Mouse (Mus musculus): ENCODE results near the gene Adgrl1. TPM values are rescaled to one million over a fixed set of nuclear protein-coding genes. Genes with fewer than 3 reads are reported as not detected.

Adgrl1 gene
- polyA plus RNA-seq, 1 experiment from 2014 or later = 16.4 TPM

DNA sequence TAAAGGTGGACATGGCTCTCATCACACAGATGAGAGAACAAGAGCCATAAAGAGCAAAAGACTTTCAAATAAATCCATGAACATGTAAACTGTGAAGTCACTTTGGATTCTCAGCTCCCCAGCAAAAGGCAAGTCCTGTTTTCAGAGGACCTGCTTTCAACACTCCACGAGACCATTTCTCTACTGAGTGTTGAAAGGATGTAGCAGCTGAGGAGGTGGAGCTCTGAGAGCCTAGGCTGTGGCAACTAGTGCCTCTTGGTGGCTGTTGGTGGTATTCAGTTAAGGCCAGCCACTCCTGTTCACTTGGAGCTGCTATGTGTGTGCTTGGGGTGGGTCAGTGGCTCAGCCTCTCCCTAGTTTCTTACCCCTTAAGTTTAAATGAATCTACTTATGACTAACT is 56.9 kb downstream of the Adgrl1 start:
- Histone ChIP-seq H3K27ac (ENCODE audit: low read depth, low read length) (no peak overlapping the region), H3K36me3 (ENCODE audit: control insufficient read depth, insufficient read depth, low read length) (no peaks in the 10 kb centered on the region), H3K9ac (ENCODE audit: low read length) (no peak overlapping the region; the same call in 1 of the 2 replicates), H3K27me3 (ENCODE audit: control insufficient read depth, insufficient read depth, low read length) (no peaks in the 10 kb centered on the region), H3K4me2 (peak overlapping the region; percentile 67), H3K4me3 (ENCODE audit: low read depth, low read length) (0 out of 2 replicates have a peak overlapping the region, but pooled peaks have one; percentile 51), H3K9me3 (ENCODE audit: control insufficient read depth, low read length) (no peaks in the 10 kb centered on the region), H3K4me1 (ENCODE audit: control insufficient read depth, insufficient read depth, low read length) (peaks cover 10% of the 10 kb centered on the region)
- no peak for ATAC-seq (ENCODE audit: low FRiP score)
- 23% methylated on average over 1 of the region's 1 CpGs for WGBS
- no peak for DNase-seq (ENCODE audit: low spot score, missing footprints)

DNA sequence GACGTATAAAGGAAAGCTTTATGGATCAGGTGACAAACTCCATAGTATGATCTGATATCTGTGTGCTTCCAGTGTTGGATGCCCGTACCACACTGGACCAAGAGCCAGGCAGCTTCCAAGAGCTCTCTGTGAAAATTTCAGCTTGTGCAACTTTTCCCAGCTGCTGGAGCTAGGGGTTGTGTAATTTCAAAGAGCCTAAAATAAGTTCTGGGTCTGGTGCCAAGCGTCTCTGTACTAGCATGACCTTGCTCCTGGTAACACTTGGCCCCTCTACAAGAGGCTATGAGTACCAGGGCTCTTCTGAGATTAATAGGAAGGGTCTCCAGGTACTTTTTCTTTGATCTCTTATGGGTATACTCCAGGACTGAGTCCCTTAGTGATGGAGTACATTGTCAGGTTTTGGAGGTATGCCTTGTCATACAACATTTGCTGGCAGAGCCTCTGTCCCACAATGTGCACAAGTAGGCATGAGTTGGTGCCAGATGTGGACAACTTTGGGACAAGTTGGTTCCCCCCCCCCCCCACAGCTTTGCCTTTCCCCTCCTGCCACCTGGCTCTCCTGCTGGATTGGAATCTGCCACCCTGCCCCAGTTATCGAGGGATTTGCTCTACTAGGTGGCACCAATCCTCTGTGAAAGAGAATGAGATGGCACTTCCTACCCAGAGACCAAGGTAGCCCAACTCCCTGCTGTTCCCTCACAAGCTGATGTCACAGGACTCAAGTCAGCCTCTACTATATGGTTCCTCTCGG is 64.3 kb downstream of the Adgrl1 start:
- H3K27me3 ChIP-seq (ENCODE audit: control insufficient read depth, insufficient read depth, low read length) = no peaks in the 10 kb centered on the region
- WGBS = 89% methylated on average over 5 of the region's 5 CpGs
- no peak for ATAC-seq (ENCODE audit: low FRiP score)
- H3K4me2 ChIP-seq = no peak overlapping the region
- H3K4me3 ChIP-seq (ENCODE audit: low read depth, low read length) = no peak overlapping the region
- H3K9ac ChIP-seq (ENCODE audit: low read length) = no peak overlapping the region
- no peaks in the 10 kb centered on the region for H3K9me3 ChIP-seq (ENCODE audit: control insufficient read depth, low read length)
- DNase-seq (ENCODE audit: low spot score, missing footprints) = no peak
- peaks cover 6% of the 10 kb centered on the region for H3K36me3 ChIP-seq (ENCODE audit: control insufficient read depth, insufficient read depth, low read length)
- H3K4me1 ChIP-seq (ENCODE audit: control insufficient read depth, insufficient read depth, low read length) = no peaks in the 10 kb centered on the region
- H3K27ac ChIP-seq (ENCODE audit: low read depth, low read length) = no peak overlapping the region

DNA sequence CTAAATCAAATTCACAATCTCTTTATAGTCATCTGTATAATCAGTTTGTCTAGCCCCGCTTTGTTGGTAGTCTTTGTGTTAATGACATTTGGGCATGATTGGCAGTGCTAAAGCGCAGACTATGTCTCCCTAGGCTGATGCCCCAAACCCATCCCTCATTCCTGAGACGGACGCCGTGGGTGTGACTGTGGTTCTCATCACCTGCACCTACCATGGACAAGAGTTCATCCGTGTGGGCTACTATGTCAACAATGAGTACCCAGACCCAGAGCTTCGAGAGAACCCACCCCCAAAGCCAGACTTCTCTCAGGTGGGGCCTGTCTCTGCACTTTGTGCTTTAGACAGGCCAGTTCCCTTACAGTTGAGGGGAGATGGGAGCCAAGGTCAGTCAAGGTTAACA is 67.8 kb downstream of the Adgrl1 start:
- no peak overlapping the region for H3K27ac ChIP-seq (ENCODE audit: low read depth, low read length)
- no peak for ATAC-seq (ENCODE audit: low FRiP score)
- no peak overlapping the region for H3K4me3 ChIP-seq (ENCODE audit: low read depth, low read length)
- peaks cover 6% of the 10 kb centered on the region for H3K36me3 ChIP-seq (ENCODE audit: control insufficient read depth, insufficient read depth, low read length)
- no peak overlapping the region for H3K4me2 ChIP-seq
- no peaks in the 10 kb centered on the region for H3K27me3 ChIP-seq (ENCODE audit: control insufficient read depth, insufficient read depth, low read length)
- no peak for DNase-seq (ENCODE audit: low spot score, missing footprints)
- no peak overlapping the region for H3K9ac ChIP-seq (ENCODE audit: low read length)
- H3K9me3 ChIP-seq (ENCODE audit: control insufficient read depth, low read length) = no peaks in the 10 kb centered on the region
- 95% methylated on average over 7 of the region's 7 CpGs for WGBS
- H3K4me1 ChIP-seq (ENCODE audit: control insufficient read depth, insufficient read depth, low read length) = peaks cover 7% of the 10 kb centered on the region

DNA sequence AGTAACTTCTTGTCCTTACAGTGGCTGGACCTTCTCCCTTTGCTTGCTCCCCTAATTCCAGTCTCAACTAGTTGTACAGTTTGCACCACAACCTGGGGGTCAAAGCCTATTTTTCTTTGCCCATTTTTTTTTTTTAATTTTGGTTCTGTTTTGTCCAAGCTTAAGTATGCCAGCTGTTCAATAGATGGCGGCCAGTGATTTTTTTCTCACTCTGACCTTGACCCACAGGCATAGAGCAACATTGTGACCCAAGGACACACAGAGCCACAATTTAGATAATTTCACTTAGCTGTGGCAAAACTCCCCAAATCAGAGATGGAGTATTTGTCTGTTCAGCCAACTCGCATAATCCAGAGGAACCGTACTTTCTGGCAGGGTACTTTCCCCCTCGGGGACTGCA is 71.2 kb downstream of the Adgrl1 start:
- no peaks in the 10 kb centered on the region for H3K9me3 ChIP-seq (ENCODE audit: control insufficient read depth, low read length)
- no peak overlapping the region for H3K4me3 ChIP-seq (ENCODE audit: low read depth, low read length)
- no peak overlapping the region for H3K27ac ChIP-seq (ENCODE audit: low read depth, low read length)
- ATAC-seq (ENCODE audit: low FRiP score) (no peak), DNase-seq (ENCODE audit: low spot score, missing footprints) (no peak)
- H3K36me3 ChIP-seq (ENCODE audit: control insufficient read depth, insufficient read depth, low read length) = peaks cover 6% of the 10 kb centered on the region; the same call in 1 of the 2 replicates
- no peak overlapping the region for H3K9ac ChIP-seq (ENCODE audit: low read length)
- no peaks in the 10 kb centered on the region for H3K27me3 ChIP-seq (ENCODE audit: control insufficient read depth, insufficient read depth, low read length)
- 91% methylated on average over 4 of the region's 4 CpGs for WGBS
- H3K4me1 ChIP-seq (ENCODE audit: control insufficient read depth, insufficient read depth, low read length) = peaks cover 20% of the 10 kb centered on the region
- H3K4me2 ChIP-seq = no peak overlapping the region

DNA sequence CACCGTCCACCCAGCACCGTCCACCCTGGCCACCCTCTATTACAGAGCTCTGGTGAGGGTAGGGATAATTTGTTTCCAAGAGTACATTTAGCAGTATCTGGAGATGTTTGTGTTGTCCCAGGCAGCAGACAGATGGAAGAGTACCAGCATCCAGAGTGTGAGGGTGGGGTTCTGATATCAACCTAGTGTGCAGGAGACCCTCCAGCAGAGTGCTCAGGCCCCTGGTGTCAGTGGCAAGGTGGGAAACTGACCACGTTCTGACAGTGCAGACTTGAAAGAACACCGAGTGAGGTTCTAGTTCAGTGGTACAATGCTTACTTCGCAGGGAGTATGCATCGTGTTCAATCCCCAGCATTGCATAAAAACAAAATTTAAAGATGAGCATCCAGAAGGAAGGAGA is 71.8 kb downstream of the Adgrl1 start:
- ATAC-seq (ENCODE audit: low FRiP score) (no peak), DNase-seq (ENCODE audit: low spot score, missing footprints) (no peak)
- 73% methylated on average over 6 of the region's 6 CpGs for WGBS
- Histone ChIP-seq H3K4me2 (peak overlapping the region; percentile 85), H3K27me3 (ENCODE audit: control insufficient read depth, insufficient read depth, low read length) (no peaks in the 10 kb centered on the region), H3K4me3 (ENCODE audit: low read depth, low read length) (peak overlapping the region; percentile 92; the same call in 1 of the 2 replicates), H3K4me1 (ENCODE audit: control insufficient read depth, insufficient read depth, low read length) (peaks cover 20% of the 10 kb centered on the region), H3K9ac (ENCODE audit: low read length) (peak overlapping the region; percentile 72; the same call in 1 of the 2 replicates), H3K9me3 (ENCODE audit: control insufficient read depth, low read length) (no peaks in the 10 kb centered on the region), H3K27ac (ENCODE audit: low read depth, low read length) (no peak overlapping the region; the same call in 1 of the 2 replicates), H3K36me3 (ENCODE audit: control insufficient read depth, insufficient read depth, low read length) (peaks cover 6% of the 10 kb centered on the region; the same call in 1 of the 2 replicates)

DNA sequence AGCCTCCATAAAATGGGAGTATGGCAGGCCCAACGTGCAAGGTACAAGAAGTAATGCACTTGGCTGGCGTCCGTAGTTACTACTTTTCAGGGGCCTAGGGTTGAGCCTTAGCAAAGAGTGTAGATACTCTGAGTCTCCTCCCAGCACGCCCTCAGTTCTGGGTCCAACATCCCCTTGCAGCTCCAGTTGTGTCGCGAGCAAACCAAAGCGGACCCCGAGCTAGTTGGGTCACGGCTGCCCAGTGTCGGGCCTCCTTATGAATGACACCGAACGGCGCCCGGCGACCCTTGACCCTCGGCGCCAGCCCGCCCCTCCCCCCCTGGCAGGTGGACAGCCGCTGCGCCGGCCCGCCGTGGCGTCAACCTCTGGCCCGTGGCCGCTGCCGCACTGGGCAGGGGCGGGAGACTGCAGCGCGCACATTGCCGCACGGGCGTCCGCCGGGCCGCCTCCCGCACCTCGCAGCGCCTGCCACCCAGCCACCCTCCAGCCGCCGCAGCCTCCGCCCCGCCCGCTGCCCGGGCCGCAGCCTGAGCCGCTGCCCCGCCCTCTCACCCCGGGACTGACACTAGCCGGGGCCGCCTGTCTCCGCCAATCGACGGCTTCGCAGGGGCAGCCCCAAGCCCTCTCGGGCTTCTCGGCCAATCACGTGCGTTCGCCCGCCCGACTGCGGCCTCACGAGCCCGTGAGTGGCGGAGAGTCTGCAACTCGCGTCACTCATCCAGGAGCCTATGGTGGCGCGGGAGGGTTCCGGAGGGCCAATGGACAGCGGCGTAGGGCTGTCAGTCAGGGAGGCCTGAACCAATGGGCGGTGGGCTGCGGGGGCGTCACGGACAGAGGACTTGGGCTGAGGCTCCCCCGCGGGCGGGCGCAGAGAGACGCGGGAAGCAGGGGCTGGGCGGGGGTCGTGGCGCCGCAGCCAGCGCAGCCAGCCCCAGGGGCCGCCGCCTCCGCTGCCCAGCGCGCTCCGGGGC is 72.5 kb downstream of the Adgrl1 start, which contains the start of gene Prkaca:
Prkaca (plus strand) TSS at position 844 of the 971 bp plus-strand sequence.
- peaks cover 20% of the 10 kb centered on the region for H3K4me1 ChIP-seq (ENCODE audit: control insufficient read depth, insufficient read depth, low read length)
- DNase-seq (ENCODE audit: low spot score, missing footprints) = peak; percentile 99
- peak; percentile 100 for ATAC-seq (ENCODE audit: low FRiP score)
- peak within 1 kb of the TSS; percentile 92 for H3K9ac ChIP-seq (ENCODE audit: low read length)
- peak within 1 kb of the TSS; percentile 99 for H3K4me2 ChIP-seq
- no peaks in the 10 kb centered on the region for H3K9me3 ChIP-seq (ENCODE audit: control insufficient read depth, low read length)
- peaks cover 6% of the 10 kb centered on the region; the same call in 1 of the 2 replicates for H3K36me3 ChIP-seq (ENCODE audit: control insufficient read depth, insufficient read depth, low read length)
- under 1% methylated on average over 83 of the region's 94 CpGs for WGBS
- no peaks in the 10 kb centered on the region for H3K27me3 ChIP-seq (ENCODE audit: control insufficient read depth, insufficient read depth, low read length)
- H3K4me3 ChIP-seq (ENCODE audit: low read depth, low read length) = peak within 1 kb of the TSS; percentile 92
- peak within 1 kb of the TSS; percentile 68 for H3K27ac ChIP-seq (ENCODE audit: low read depth, low read length)

DNA sequence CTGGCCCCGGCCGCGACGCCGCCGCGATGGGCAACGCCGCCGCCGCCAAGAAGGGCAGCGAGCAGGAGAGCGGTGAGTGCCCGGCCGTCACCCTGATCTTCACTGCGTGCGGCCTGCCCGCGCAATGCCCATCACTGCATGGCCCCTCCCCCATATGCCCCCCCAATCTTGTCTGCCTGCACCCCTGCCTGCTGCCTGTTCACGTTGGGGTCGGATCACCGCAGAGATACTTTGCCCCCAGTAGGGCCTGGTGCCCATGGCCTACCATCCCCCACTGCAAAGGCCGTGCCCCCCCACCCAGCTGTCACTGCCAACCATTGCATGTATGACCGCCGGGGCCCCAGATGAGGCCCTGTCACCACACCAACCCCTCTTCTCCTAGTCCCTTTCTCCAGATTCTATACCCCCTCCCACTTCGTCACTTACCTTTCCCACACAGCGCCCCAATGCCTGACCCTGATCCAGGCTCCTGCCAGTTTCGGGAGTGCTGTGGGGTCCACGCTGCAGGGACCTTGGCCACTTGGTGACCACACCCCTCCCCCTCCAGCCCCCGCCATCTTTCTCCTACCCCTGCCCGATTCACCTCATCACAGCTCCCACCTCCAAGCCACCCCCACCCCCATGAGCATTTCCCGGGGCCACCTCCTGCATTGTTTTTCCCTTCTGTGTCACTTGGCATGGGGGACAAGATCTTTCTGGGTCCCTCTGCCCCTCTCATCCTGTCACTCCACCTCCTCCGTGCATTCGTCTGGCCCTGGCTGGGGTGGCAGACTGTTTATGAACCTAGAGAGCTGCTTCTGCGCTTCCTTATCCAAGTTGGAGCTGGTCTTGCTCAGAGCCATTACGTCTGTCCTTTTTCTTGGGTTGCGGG is 73.5 kb downstream of the Adgrl1 start:
- Histone ChIP-seq H3K9me3 (ENCODE audit: control insufficient read depth, low read length) (no peaks in the 10 kb centered on the region), H3K4me2 (peak overlapping the region; percentile 99), H3K9ac (ENCODE audit: low read length) (peak overlapping the region; percentile 92), H3K4me1 (ENCODE audit: control insufficient read depth, insufficient read depth, low read length) (peaks cover 20% of the 10 kb centered on the region), H3K36me3 (ENCODE audit: control insufficient read depth, insufficient read depth, low read length) (peaks cover 2% of the 10 kb centered on the region; the same call in 1 of the 2 replicates), H3K4me3 (ENCODE audit: low read depth, low read length) (peak overlapping the region; percentile 92), H3K27ac (ENCODE audit: low read depth, low read length) (peak overlapping the region; percentile 25; the same call in 1 of the 2 replicates), H3K27me3 (ENCODE audit: control insufficient read depth, insufficient read depth, low read length) (no peaks in the 10 kb centered on the region)
- DNase-seq (ENCODE audit: low spot score, missing footprints) = peak; percentile 90
- no peak; the same call in 1 of the 2 replicates for ATAC-seq (ENCODE audit: low FRiP score)
- WGBS = 4% methylated on average over 32 of the region's 37 CpGs

DNA sequence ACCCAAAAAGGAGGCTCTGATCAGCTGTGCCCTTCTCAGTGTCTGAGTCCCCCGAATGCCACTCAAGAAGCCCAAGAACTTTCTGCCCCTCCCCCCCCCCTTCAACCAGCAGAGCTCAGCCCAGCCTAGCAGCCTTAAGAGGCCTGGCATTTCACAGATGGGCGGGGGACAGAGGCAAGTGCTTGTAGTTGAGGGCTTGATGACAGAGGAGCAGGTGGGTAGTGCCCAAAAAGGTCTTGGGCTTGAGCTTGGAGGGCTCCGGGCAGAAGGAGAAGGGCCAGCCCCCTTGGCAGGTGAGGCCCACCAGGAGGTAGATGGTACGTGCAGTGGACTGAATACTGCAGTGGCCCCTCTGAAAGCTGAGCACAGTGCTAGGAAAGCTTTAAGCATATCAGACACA is 74.6 kb downstream of the Adgrl1 start:
- Histone ChIP-seq H3K4me3 (ENCODE audit: low read depth, low read length) (no peak overlapping the region), H3K27ac (ENCODE audit: low read depth, low read length) (no peak overlapping the region), H3K4me1 (ENCODE audit: control insufficient read depth, insufficient read depth, low read length) (peaks cover 20% of the 10 kb centered on the region), H3K4me2 (peak overlapping the region; percentile 99; the same call in 1 of the 2 replicates), H3K36me3 (ENCODE audit: control insufficient read depth, insufficient read depth, low read length) (no peaks in the 10 kb centered on the region), H3K27me3 (ENCODE audit: control insufficient read depth, insufficient read depth, low read length) (no peaks in the 10 kb centered on the region), H3K9ac (ENCODE audit: low read length) (no peak overlapping the region; the same call in 1 of the 2 replicates), H3K9me3 (ENCODE audit: control insufficient read depth, low read length) (no peaks in the 10 kb centered on the region)
- 82% methylated on average over 4 of the region's 4 CpGs for WGBS
- ATAC-seq (ENCODE audit: low FRiP score) (no peak), DNase-seq (ENCODE audit: low spot score, missing footprints) (no peak)

All from midbrain, embryonic 11.5 days (tissue).